Mouse (Mus musculus) thymus, postnatal 14 days (tissue): ENCODE results near the gene Capn9.

Experiments used
- DNase-seq: peaks from one replicate; pipeline ENCODE4 v3.0.0; 2021

Gene Capn9

GRCm38 (mm10) chr8:124648311-124648710, 72.4 kb downstream of the Capn9 start:
- DNase-seq, result no peak

GRCm38 (mm10) chr8:124651776-124652175, 75.9 kb downstream of the Capn9 start:
- DNase-seq, result no peak

- DNase-seq, result no peak
Measured at GRCm38 (mm10) chr8:124652546-124652945, 76.6 kb downstream of the Capn9 start.

GRCm38 (mm10) chr8:124653568-124654475, 77.9 kb downstream of the Capn9 start:
- DNase-seq, result no peak

GRCm38 (mm10) chr8:124657961-124658360, 82.0 kb downstream of the Capn9 start:
- no peak for DNase-seq

GRCm38 (mm10) chr8:124658415-124658814, 82.5 kb downstream of the Capn9 start:
- no peak for DNase-seq

- DNase-seq, result no peak
Measured at GRCm38 (mm10) chr8:124661781-124662180, 85.9 kb downstream of the Capn9 start.

- peak; percentile 9 for DNase-seq
Measured at GRCm38 (mm10) chr8:124662446-124663111, 86.7 kb downstream of the Capn9 start.

GRCm38 (mm10) chr8:124663112-124663873, 87.4 kb downstream of the Capn9 start, which contains the start of gene 2310022B05Rik:
Gene 2310022B05Rik, minus strand, starts transcription at chr8:124663369.
- peak; percentile 75 for DNase-seq

GRCm38 (mm10) chr8:124663874-124664230, 87.9 kb downstream of the Capn9 start:
- DNase-seq, result no peak

GRCm38 (mm10) chr8:124664414-124664813, 88.5 kb downstream of the Capn9 start:
- DNase-seq, result no peak
